Mouse (Mus musculus) erythroblast, embryonic 14.5 days (primary cell): Measurements from ENCODE around the gene Zg16.

Experiments
- GATA1 ChIP-seq: IDR thresholded peaks from 2 replicates; pipeline ENCODE4 v1.6.1; 2012; ENCODE audit warnings: low read length, inconsistent platforms, mixed read lengths
- TAL1 ChIP-seq: IDR thresholded peaks from 3 replicates; pipeline ENCODE4 v1.6.1; 2012; ENCODE audit warnings: low read length, inconsistent platforms, mixed read lengths

DNA sequence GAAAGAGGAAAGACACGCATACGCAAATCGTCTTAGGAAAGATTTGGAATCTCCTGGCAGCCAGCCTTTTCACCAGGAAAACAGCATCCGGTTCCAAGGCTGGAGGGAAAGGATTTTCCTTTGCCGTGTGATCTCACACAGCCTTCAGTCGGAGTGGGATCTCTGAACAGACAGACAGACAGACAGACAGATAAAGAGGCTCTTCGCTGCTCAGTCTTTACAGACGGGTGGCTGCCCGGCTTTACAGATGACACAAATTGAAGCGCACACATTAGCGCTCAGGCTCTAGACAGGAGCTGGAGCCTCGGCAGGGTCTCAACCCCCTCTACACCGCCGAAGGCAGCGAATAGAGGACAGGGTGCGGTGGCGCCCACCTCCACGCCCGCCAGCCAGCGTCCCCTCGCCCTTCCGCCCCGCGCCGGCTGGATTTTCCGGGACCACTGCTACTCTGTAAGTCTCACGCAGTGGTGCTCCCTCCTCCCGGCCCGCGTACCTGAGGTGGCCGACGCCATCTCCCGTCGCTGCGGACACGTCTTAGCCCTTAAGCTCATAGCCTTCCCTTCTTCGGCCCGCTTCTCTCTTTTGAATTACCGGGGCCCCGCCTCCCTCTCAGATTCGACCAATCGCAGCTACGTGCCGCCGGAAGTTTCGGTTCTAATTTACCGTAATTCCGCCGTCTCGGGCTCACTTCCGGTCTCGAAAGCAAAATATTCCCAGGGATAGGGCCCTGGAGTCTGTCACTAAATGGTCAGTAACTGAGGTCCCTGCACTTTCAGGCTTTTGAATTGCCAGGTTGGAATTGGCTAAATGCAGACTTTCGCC lies 45.1 kb downstream of the Zg16 start, which contains the start of gene Kif22:
- no peak for TF ChIP-seq TAL1
- TF ChIP-seq GATA1 = no peak
